Mouse (Mus musculus) liver, embryonic 14.5 days (tissue): ENCODE data around the gene Ctcf. TPM values are rescaled to one million over a fixed set of nuclear protein-coding genes. Genes with fewer than 3 reads are reported as not detected.
A peak's percentile ranks its signal among the peaks of the same experiment; 100 is the strongest.

Source experiments
- ATAC-seq: fragments of 200-750 bp; cut with Nextera tagmentation; 2 replicates; pipeline ENCODE4 v1.8.0; 2017; ENCODE audit warnings: moderate number of reproducible peaks, mild to moderate bottlenecking, moderate library complexity; ENCODE audit not compliant: insufficient read depth
- DNase-seq, 3 experiments: peaks; one replicate each; pipeline ENCODE4 v3.0.0-alpha.2; 2012 to 2013; ENCODE audit warnings: low read depth in 3 of 3, low spot score in 3 of 3
- H3K27ac ChIP-seq: fragments of 300-500 bp; sonication (generic); 2 replicates; pipeline ENCODE4 v1.5.1; 2014; ENCODE audit warnings: moderate library complexity, mild to moderate bottlenecking, control low read depth, inconsistent platforms
- H3K27me3 ChIP-seq: fragments of 300-500 bp; sonication (generic); 2 replicates; pipeline ENCODE4 v1.6.1; 2014; ENCODE audit warnings: mild to moderate bottlenecking, low read length, moderate library complexity; ENCODE audit not compliant: control insufficient read depth, insufficient read depth
- H3K36me3 ChIP-seq: fragments of 300-500 bp; sonication (generic); replicated peaks from 2 replicates; pipeline ENCODE4 v1.6.1; 2014; ENCODE audit warnings: low read depth; ENCODE audit not compliant: control insufficient read depth, insufficient read depth
- H3K4me1 ChIP-seq, 2 experiments: fragments of 200-500 bp in 1 of 2; fragments of 300-500 bp in 1 of 2; sonication (generic) in 1 of 2; replicated peaks; 2 replicates each; pipeline ENCODE4 v1.6.1; 2012 to 2014; ENCODE audit warnings: antibody characterized with exemption in 1 of 2, inconsistent platforms in 1 of 2, low read length in 1 of 2; ENCODE audit not compliant: control insufficient read depth in 2 of 2, insufficient read depth in 2 of 2
- H3K4me2 ChIP-seq: fragments of 300-500 bp; sonication (generic); 2 replicates; pipeline ENCODE4 v1.6.1; 2014; ENCODE audit warnings: low read depth, mild to moderate bottlenecking, control low read depth, moderate library complexity
- H3K4me3 ChIP-seq, 2 experiments: fragments of 200-500 bp in 1 of 2; fragments of 300-500 bp in 1 of 2; sonication (generic) in 1 of 2; 2 replicates each; pipeline ENCODE4 v1.5.1; 2012 to 2014; ENCODE audit warnings: low read depth in 2 of 2, low read length in 2 of 2, mild to moderate bottlenecking in 2 of 2, control low read depth in 1 of 2, inconsistent platforms in 1 of 2, moderate library complexity in 1 of 2; ENCODE audit not compliant: insufficient read depth in 1 of 2
- H3K9ac ChIP-seq: fragments of 300-500 bp; sonication (generic); replicated peaks from 2 replicates; pipeline ENCODE4 v1.6.1; 2014; ENCODE audit warnings: mild to moderate bottlenecking, control low read depth, moderate library complexity
- H3K9me3 ChIP-seq: fragments of 300-500 bp; sonication (generic); 2 replicates; pipeline ENCODE4 v1.6.1; 2016; ENCODE audit warnings: low read length, mixed read lengths; ENCODE audit not compliant: control insufficient read depth
- CTCF ChIP-seq: IDR thresholded peaks from 2 replicates; pipeline ENCODE4 v1.5.1; 2016; ENCODE audit warnings: antibody characterized with exemption, low read depth, control low read depth
- EP300 ChIP-seq: IDR thresholded peaks from 2 replicates; pipeline ENCODE4 v1.6.1; 2016; ENCODE audit warnings: antibody characterized with exemption, low read depth
- WGBS: fragments of 180-500 bp; shearing (Covaris S2); extraction: QIAGEN DNeasy Blood & Tissue Kit; methylation state at CpG from one replicate; pipeline ENCODE4 v1.1.7; 2014; ENCODE audit not compliant: insufficient replicate concordance; 5-methylcytosine and 5-hydroxymethylcytosine counted together
- polyA plus RNA-seq, 2 experiments: library from polyadenylated mRNA; depleted of rRNA in 1 of 2; stranded (reverse) in 1 of 2; unstranded in 1 of 2; fragments of >200 nt; fragmentation: Nextera tagmentation in 1 of 2; extraction: Ambion mirVana in 1 of 2; gene quantifications; 2 replicates each; pipeline versions ENCODE4 v1.2.1 to v1.2.3; 2012 to 2014

Ctcf gene
- polyA plus RNA-seq (2012; rRNA removed) (11.6 and 21.1 TPM in 2 replicates), polyA plus RNA-seq (2014; fragmentation: Nextera tagmentation; extraction: Ambion mirVana) (40.9 and 49.2 TPM in 2 replicates)

DNA sequence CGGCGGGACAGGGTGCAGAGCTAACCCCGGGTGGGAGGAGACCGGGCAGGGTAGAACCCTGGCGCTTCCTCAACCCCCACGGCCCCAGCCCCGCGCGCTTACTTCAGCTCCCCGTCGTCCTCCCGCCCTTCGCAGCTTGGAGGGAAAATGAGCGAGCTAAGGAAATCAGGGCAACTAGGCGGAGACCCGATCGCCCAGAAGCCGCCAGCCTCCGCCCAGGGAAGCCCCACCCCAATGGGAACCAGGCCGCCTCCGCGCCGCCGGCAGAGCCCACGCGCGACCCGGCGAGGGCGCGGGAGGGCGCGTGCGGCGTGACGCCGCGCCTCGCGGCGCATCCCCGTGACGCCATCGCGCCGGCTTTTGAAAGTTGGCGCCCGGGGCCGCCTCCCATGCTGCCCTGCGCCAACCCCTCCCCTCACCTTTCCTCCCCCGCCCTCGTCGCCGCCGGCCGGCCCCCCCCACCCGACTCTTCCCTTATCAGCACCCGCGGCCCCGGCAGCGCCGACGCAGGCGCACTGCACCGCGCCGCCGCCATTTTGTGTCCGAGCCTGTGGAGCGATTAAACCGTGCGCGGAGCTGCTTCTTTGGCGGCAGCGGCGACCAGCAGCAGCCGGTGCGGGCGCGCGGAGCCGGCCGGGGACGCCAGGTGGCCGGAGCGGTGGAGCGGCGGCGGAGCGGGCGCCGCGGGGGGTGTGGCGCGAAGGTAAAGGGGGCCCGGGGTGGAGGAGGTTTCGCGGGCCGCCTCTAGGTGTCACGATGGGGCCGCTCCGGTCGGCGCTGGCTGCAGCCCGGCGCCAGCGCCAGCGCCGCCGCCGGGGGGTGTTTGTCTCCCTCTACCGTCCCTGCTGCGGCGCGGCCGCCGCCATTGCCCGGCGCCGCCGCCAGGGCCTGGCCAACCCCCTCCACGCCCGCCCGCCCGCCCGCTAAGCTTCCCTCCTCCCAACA is at the start of gene Ctcf:
Gene Ctcf, plus strand, starts transcription at position 551 of the 945 bp plus-strand sequence.
- DNase-seq (peak; percentile 83 to 86 (median 85)), ATAC-seq (peak; percentile 89)
- WGBS: under 1% methylated on average over 103 of the region's 126 CpGs
- TF ChIP-seq CTCF (0 out of 2 replicates have a peak, but pooled peaks have one; percentile 1), EP300 (no peak)
- peak within 1 kb of the TSS; percentile 100 for H3K9ac ChIP-seq
- H3K27ac ChIP-seq: peak within 1 kb of the TSS; percentile 99
- peak within 1 kb of the TSS; percentile 79 to 100 for H3K4me3 ChIP-seq
- H3K36me3 ChIP-seq: peaks cover 9% of the 10 kb centered on the region; the same call in 1 of the 2 replicates
- no peaks in the 10 kb centered on the region for H3K9me3 ChIP-seq
- peak within 1 kb of the TSS; percentile 99 for H3K4me2 ChIP-seq
- peaks cover 21 to 22% of the 10 kb centered on the region in 2 experiments for H3K4me1 ChIP-seq
- no peaks in the 10 kb centered on the region for H3K27me3 ChIP-seq

DNA sequence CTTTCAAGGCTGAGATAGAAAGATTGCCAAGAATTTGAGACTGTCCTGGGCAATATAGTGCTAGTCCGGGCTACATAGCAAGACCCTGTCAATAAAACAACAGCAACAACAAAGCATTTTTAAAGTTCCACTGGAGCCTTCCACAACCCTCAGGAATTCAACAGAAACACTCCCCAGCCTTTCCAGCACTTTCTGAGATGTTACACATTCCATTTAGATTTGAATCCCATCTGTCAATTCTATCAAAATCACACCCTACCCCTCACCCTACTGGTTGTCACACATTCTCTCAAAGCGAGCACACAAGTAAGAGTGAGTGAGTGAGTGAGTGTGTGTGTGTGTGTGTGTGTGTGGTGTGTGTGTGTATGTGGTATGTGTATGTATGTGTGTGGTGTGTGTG is 43.9 kb upstream of the Ctcf start:
- DNase-seq (no peak), ATAC-seq (no peak)
- Histone ChIP-seq H3K4me1 (peaks cover 0 to 9% of the 10 kb centered on the region in 2 experiments; a peak in 3 of 4 replicates), H3K4me3 (no peak overlapping the region), H3K9ac (no peak overlapping the region), H3K4me2 (no peak overlapping the region), H3K36me3 (no peaks in the 10 kb centered on the region), H3K27ac (no peak overlapping the region), H3K27me3 (no peaks in the 10 kb centered on the region), H3K9me3 (no peaks in the 10 kb centered on the region)
- TF ChIP-seq EP300 (no peak), CTCF (no peak)
- 70% methylated on average over 2 of the region's 2 CpGs for WGBS

DNA sequence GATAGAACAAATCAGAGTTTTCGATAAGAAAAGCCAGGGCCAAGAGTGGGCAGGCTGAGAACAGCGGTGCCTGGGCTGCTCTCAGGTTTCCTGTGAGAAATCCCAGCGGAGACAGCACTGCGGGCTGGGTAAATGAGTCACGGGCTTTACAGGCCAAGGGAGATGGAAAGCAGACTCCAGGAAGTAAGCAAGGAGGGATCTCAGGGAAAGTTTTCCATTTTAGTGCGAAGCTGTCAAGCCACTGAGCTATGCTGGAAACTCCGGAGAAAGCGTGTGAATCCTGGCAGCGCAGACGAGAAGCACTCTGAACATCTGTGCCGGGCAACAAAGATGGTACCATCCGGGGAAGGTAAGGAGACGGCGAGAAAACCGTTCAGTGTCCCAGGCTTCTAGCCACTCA is 42.5 kb upstream of the Ctcf start:
- DNase-seq (no peak), ATAC-seq (no peak)
- no peak overlapping the region for H3K4me3 ChIP-seq
- H3K27ac ChIP-seq: no peak overlapping the region
- 35% methylated on average over 15 of the region's 15 CpGs for WGBS
- no peak overlapping the region for H3K9ac ChIP-seq
- no peak for TF ChIP-seq EP300
- TF ChIP-seq CTCF: no peak
- H3K4me1 ChIP-seq: peaks cover 0 to 9% of the 10 kb centered on the region in 2 experiments; a peak in 3 of 4 replicates
- no peaks in the 10 kb centered on the region for H3K27me3 ChIP-seq
- no peaks in the 10 kb centered on the region for H3K36me3 ChIP-seq
- no peaks in the 10 kb centered on the region for H3K9me3 ChIP-seq
- H3K4me2 ChIP-seq: no peak overlapping the region

DNA sequence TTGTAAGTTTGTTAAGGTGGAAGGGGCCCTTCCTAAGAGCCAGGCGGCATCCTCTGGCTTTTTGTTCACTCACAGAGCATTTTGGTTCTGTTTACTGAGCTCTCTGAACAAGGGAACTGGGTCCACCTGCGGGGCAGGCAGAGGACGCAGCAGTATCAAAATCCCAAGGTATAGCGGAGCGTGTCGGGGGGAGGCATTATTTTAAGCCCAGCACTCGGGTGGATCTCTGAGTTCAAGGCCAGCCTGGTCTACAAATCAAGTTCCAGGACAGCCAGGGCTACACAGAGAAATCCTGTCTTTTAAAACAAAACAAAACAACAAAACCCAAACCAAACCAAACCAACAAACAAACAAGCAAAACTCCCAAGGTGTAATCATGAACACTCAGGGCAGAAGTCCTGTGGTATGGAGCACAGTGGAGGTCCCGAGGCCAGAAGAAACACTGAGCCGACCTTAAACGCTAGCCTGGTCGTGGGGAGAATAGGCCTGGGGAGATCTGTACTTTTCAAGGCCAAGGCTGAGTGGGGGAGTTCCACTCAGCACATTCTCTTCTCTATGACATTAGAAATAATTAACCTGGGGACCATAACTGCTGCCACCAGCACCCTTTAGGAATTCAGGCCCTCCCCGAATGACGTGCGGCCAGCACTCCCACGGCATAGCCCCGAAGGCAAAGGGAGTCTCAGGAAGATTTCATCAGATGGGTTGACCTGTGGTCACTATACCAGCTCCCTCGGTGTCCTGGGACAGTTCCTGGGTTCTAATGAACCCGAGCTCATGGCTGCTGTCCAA is 41.7 kb upstream of the Ctcf start:
- Histone ChIP-seq H3K4me2 (no peak overlapping the region), H3K36me3 (no peaks in the 10 kb centered on the region), H3K27ac (no peak overlapping the region), H3K4me3 (no peak overlapping the region), H3K27me3 (no peaks in the 10 kb centered on the region), H3K9ac (no peak overlapping the region), H3K9me3 (no peaks in the 10 kb centered on the region), H3K4me1 (peaks cover 0 to 9% of the 10 kb centered on the region in 2 experiments; a peak in 3 of 4 replicates)
- TF ChIP-seq EP300: no peak
- no peak for TF ChIP-seq CTCF
- ATAC-seq (no peak), DNase-seq (no peak)
- 65% methylated on average over 18 of the region's 18 CpGs for WGBS
